Mouse (Mus musculus): ENCODE results near the gene Gm12185.

Gm12185 gene

GRCm38 (mm10) chr11:48870781-48871180, 121.2 kb downstream of the Gm12185 start:
- in situ Hi-C loops (cut with MboI; ENCODE audit: low pct_unique_long_range_greater_than_20kb in 1 of 2, low sequenced_read_pairs in 2 of 2, unreplicated experiment in 1 of 2) = loop anchor here (25.0 kb wide), 1 partner anchor 392 kb away; no protein-coding TSS in a partner anchor

GRCm38 (mm10) chr11:48869380-48870110, 122.5 kb downstream of the Gm12185 start:
- in situ Hi-C loops (cut with MboI; ENCODE audit: low pct_unique_long_range_greater_than_20kb in 1 of 2, low sequenced_read_pairs in 2 of 2, unreplicated experiment in 1 of 2) = loop anchor here (25.0 kb wide), 1 partner anchor 393 kb away; no protein-coding TSS in a partner anchor

- in situ Hi-C loops (cut with MboI; ENCODE audit: low pct_unique_long_range_greater_than_20kb in 1 of 2, low sequenced_read_pairs in 2 of 2, unreplicated experiment in 1 of 2) = loop anchor here (25.0 kb wide), 1 partner anchor 396 kb away; no protein-coding TSS in a partner anchor
Measured at GRCm38 (mm10) chr11:48866481-48866880, 125.5 kb downstream of the Gm12185 start.

GRCm38 (mm10) chr11:48863808-48864207, 128.2 kb downstream of the Gm12185 start:
- in situ Hi-C loops (cut with MboI; ENCODE audit: low pct_unique_long_range_greater_than_20kb in 1 of 2, low sequenced_read_pairs in 2 of 2, unreplicated experiment in 1 of 2) = loop anchor here (25.0 kb wide), 1 partner anchor 398 kb away; no protein-coding TSS in a partner anchor

- in situ Hi-C loops (cut with MboI; ENCODE audit: low pct_unique_long_range_greater_than_20kb in 1 of 2, low sequenced_read_pairs in 2 of 2, unreplicated experiment in 1 of 2) = loop anchor here (25.0 kb wide), 1 partner anchor 399 kb away; no protein-coding TSS in a partner anchor
Measured at GRCm38 (mm10) chr11:48862784-48863319, 129.2 kb downstream of the Gm12185 start.

- in situ Hi-C loops (cut with MboI; ENCODE audit: low pct_unique_long_range_greater_than_20kb in 1 of 2, low sequenced_read_pairs in 2 of 2, unreplicated experiment in 1 of 2) = loop anchor here (5.0 to 25.0 kb wide), 2 partner anchors 72 to 403 kb away; no protein-coding TSS in a partner anchor
Measured at GRCm38 (mm10) chr11:48859014-48859413, 133.0 kb downstream of the Gm12185 start.
